Mouse (Mus musculus) liver, adult 2 months (tissue): ENCODE measurements around the gene Rnaseh2b. TPM values are rescaled to one million over a fixed set of nuclear protein-coding genes. Genes with fewer than 3 reads are reported as not detected.

Source experiments
- DNase-seq: peaks from one replicate; pipeline ENCODE4 v3.0.0-alpha.2; 2011; ENCODE audit warnings: low read depth, low spot score; ENCODE audit errors: extremely low read depth
- H3K27ac ChIP-seq: fragments of 200-500 bp; replicated peaks from 2 replicates; pipeline ENCODE4 v1.5.1; 2012; ENCODE audit warnings: low read depth, mild to moderate bottlenecking, control low read depth, inconsistent platforms, low read length; ENCODE audit not compliant: insufficient read depth
- H3K27me3 ChIP-seq: fragments of 200-500 bp; 2 replicates; pipeline ENCODE4 v1.6.1; 2012; ENCODE audit warnings: mild to moderate bottlenecking, moderate library complexity, low read length, inconsistent platforms; ENCODE audit not compliant: control insufficient read depth, insufficient read depth
- H3K36me3 ChIP-seq: fragments of 200-500 bp; 2 replicates; pipeline ENCODE4 v1.6.1; 2012; ENCODE audit warnings: low read length, inconsistent platforms; ENCODE audit not compliant: control insufficient read depth, insufficient read depth
- H3K4me1 ChIP-seq: fragments of 200-500 bp; 2 replicates; pipeline ENCODE4 v1.6.1; 2011; ENCODE audit warnings: low read length; ENCODE audit not compliant: control insufficient read depth, insufficient read depth
- H3K4me3 ChIP-seq: fragments of 200-500 bp; 2 replicates; pipeline ENCODE4 v1.5.1; 2011; ENCODE audit warnings: low read depth, mild to moderate bottlenecking, control low read depth, low read length, moderate library complexity; ENCODE audit not compliant: insufficient read depth
- H3K79me2 ChIP-seq: fragments of 200-500 bp; 2 replicates; pipeline ENCODE4 v1.6.1; 2012; ENCODE audit warnings: inconsistent platforms, mild to moderate bottlenecking, low read length, moderate library complexity; ENCODE audit not compliant: control insufficient read depth, insufficient read depth
- H3K9ac ChIP-seq: fragments of 200-500 bp; 2 replicates; pipeline ENCODE4 v1.6.1; 2012; ENCODE audit warnings: low read depth, mild to moderate bottlenecking, control low read depth, inconsistent platforms, low read length
- CTCF ChIP-seq: fragments of 200-500 bp; IDR thresholded peaks from 2 replicates; pipeline ENCODE4 v1.5.1; 2011; ENCODE audit warnings: low read depth, low read length, control low read depth
- POLR2A ChIP-seq: fragments of 200-500 bp; IDR thresholded peaks from 2 replicates; pipeline ENCODE4 v1.6.1; 2011; ENCODE audit warnings: low read length, control low read depth; ENCODE audit not compliant: insufficient read depth; ENCODE audit errors: extremely low read depth
- WGBS: fragments of 180-500 bp; shearing (Covaris S2); methylation state at CpG from one replicate; pipeline ENCODE4 v1.1.7; 2018; 5-methylcytosine and 5-hydroxymethylcytosine counted together
- polyA plus RNA-seq: library from polyadenylated mRNA; depleted of rRNA; stranded (reverse); fragments of >200 nt; gene quantifications from 2 replicates; pipeline ENCODE4 v1.2.3, GENCODE M21; 2012
- total RNA-seq: library from RNA; depleted of rRNA; stranded (reverse); fragments of >200 nt; gene quantifications from 2 replicates; pipeline ENCODE4 v1.2.3, GENCODE M21; 2014

Gene Rnaseh2b
- total and polyA plus RNA-seq, 2 experiments: 1.3 to 5.9 TPM

GRCm38 (mm10) chr14:62342643-62343144 is 50.3 kb downstream of the Rnaseh2b start:
- H3K9ac ChIP-seq: no peak overlapping the region
- H3K4me1 ChIP-seq: no peaks in the 10 kb centered on the region
- H3K36me3 ChIP-seq: no peaks in the 10 kb centered on the region
- no peaks in the 10 kb centered on the region for H3K27me3 ChIP-seq
- peak; percentile 18 for DNase-seq
- H3K79me2 ChIP-seq: no peaks in the 10 kb centered on the region; the same call in 1 of the 2 replicates
- no peak overlapping the region for H3K27ac ChIP-seq
- H3K4me3 ChIP-seq: no peak overlapping the region
- 70% methylated on average over 10 of the region's 10 CpGs for WGBS
- TF ChIP-seq CTCF (no peak), POLR2A (no peak)

GRCm38 (mm10) chr14:62346570-62346969 is 54.2 kb downstream of the Rnaseh2b start:
- Histone ChIP-seq H3K9ac (no peak overlapping the region), H3K27me3 (no peaks in the 10 kb centered on the region), H3K36me3 (no peaks in the 10 kb centered on the region), H3K4me3 (no peak overlapping the region), H3K4me1 (no peaks in the 10 kb centered on the region), H3K27ac (no peak overlapping the region), H3K79me2 (no peaks in the 10 kb centered on the region)
- whole genome bisulfite sequencing: 92% methylated on average over 11 of the region's 11 CpGs
- no peak for DNase-seq
- no peak for TF ChIP-seq POLR2A
- TF ChIP-seq CTCF: no peak

DNA sequence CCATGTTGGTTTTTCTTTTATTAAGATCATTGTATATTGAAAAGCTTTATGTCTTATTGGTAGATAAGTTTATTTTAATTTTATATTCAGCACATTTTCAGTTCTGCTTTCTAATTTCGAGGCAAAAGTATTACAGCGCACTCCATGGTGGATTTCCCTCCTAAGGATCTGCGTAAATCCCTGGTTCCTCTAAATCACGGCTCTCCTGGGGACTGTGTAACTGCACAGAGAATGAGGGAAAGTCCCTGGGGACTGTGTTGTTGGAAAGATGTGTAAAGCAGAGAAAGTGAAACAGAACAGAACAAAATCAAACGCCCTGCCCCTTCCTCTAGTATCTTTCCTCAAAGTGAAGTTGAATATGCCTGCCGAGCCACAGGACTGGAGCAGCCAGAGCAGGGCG is 54.7 kb downstream of the Rnaseh2b start:
- H3K4me3 ChIP-seq: no peak overlapping the region
- no peak overlapping the region for H3K9ac ChIP-seq
- no peaks in the 10 kb centered on the region for H3K27me3 ChIP-seq
- H3K79me2 ChIP-seq: no peaks in the 10 kb centered on the region
- TF ChIP-seq POLR2A (no peak), CTCF (no peak)
- no peak overlapping the region for H3K27ac ChIP-seq
- 85% methylated on average over 7 of the region's 7 CpGs for WGBS
- H3K36me3 ChIP-seq: no peaks in the 10 kb centered on the region
- H3K4me1 ChIP-seq: no peaks in the 10 kb centered on the region
- no peak for DNase-seq

- Histone ChIP-seq H3K9ac (no peak overlapping the region), H3K4me1 (no peaks in the 10 kb centered on the region), H3K36me3 (no peaks in the 10 kb centered on the region), H3K27ac (no peak overlapping the region), H3K4me3 (no peak overlapping the region), H3K79me2 (no peaks in the 10 kb centered on the region), H3K27me3 (no peaks in the 10 kb centered on the region)
- WGBS: 80% methylated on average over 5 of the region's 5 CpGs
- TF ChIP-seq CTCF (no peak), POLR2A (no peak)
- DNase-seq: no peak
These were observed 57.4 kb downstream of the Rnaseh2b start for GRCm38 (mm10) chr14:62349786-62350185.

- H3K27ac ChIP-seq: no peak overlapping the region
- TF ChIP-seq POLR2A (no peak), CTCF (no peak)
- no peaks in the 10 kb centered on the region for H3K36me3 ChIP-seq
- H3K4me1 ChIP-seq: no peaks in the 10 kb centered on the region
- H3K4me3 ChIP-seq: no peak overlapping the region
- H3K79me2 ChIP-seq: no peaks in the 10 kb centered on the region
- H3K27me3 ChIP-seq: no peaks in the 10 kb centered on the region
- DNase-seq: no peak
- no peak overlapping the region for H3K9ac ChIP-seq
- WGBS: 95% methylated on average over 4 of the region's 4 CpGs
These were observed 57.8 kb downstream of the Rnaseh2b start for GRCm38 (mm10) chr14:62350186-62350585.

- H3K36me3 ChIP-seq: no peaks in the 10 kb centered on the region
- H3K4me1 ChIP-seq: no peaks in the 10 kb centered on the region
- no peak overlapping the region for H3K9ac ChIP-seq
- H3K4me3 ChIP-seq: no peak overlapping the region
- no peak overlapping the region for H3K27ac ChIP-seq
- DNase-seq: no peak
- 98% methylated on average over 3 of the region's 3 CpGs for WGBS
- H3K27me3 ChIP-seq: no peaks in the 10 kb centered on the region
- no peak for TF ChIP-seq CTCF
- no peak for TF ChIP-seq POLR2A
- no peaks in the 10 kb centered on the region for H3K79me2 ChIP-seq
These were observed 58.5 kb downstream of the Rnaseh2b start for GRCm38 (mm10) chr14:62350890-62351289.
